Mouse (Mus musculus) embryonic fibroblast, embryonic 13.5 days (primary cell): Measurements from ENCODE around the gene Cox14. TPM values are rescaled to one million over a fixed set of nuclear protein-coding genes. Genes with fewer than 3 reads are reported as not detected.
"Not testable (repeated sequence)": the region's sequence is repeated elsewhere in the genome, so short reads cannot be mapped to it uniquely, and the experiment has no call there.

Experiments used
- H3K27ac ChIP-seq: 2 replicates; pipeline ENCODE4 v1.5.1; 2012; ENCODE audit warnings: low read length, control low read depth, inconsistent platforms; ENCODE audit not compliant: insufficient read depth
- H3K4me1 ChIP-seq: 2 replicates; pipeline ENCODE4 v1.6.1; 2011; ENCODE audit warnings: low read length; ENCODE audit not compliant: control insufficient read depth, insufficient read depth
- H3K4me3 ChIP-seq: 2 replicates; pipeline ENCODE4 v1.5.1; 2011; ENCODE audit warnings: mild to moderate bottlenecking, control low read depth, low read length; ENCODE audit not compliant: insufficient read depth
- CTCF ChIP-seq: IDR thresholded peaks from 2 replicates; pipeline ENCODE4 v1.5.1; 2011; ENCODE audit warnings: mild to moderate bottlenecking, control low read depth, low read length, moderate library complexity, borderline replicate concordance; ENCODE audit not compliant: insufficient read depth
- POLR2A ChIP-seq: IDR thresholded peaks from 2 replicates; pipeline ENCODE4 v1.6.1; 2011; ENCODE audit warnings: low read depth, mild to moderate bottlenecking, control low read depth, low read length, moderate library complexity
- polyA plus RNA-seq: library from polyadenylated mRNA; stranded (reverse); fragments of >200 nt; gene quantifications from 2 replicates; pipeline ENCODE4 v1.2.4, GENCODE M21; 2011; ENCODE audit warnings: low read depth; ENCODE audit not compliant: missing spikeins, insufficient read length

Gene Cox14
- polyA plus RNA-seq, 1 experiment, result 58.2 TPM

GRCm38 (mm10) chr15:99698533-99699085 lies 26.8 kb upstream of the Cox14 start:
- no peak overlapping the region for H3K27ac ChIP-seq
- no peak overlapping the region for H3K4me3 ChIP-seq
- TF ChIP-seq CTCF, result no peak
- no peak for TF ChIP-seq POLR2A
- H3K4me1 ChIP-seq, result 0 out of 2 replicates have a peak, but pooled peaks cover 9% of the 10 kb centered on the region

GRCm38 (mm10) chr15:99699715-99700114 lies 25.7 kb upstream of the Cox14 start:
- H3K4me3 ChIP-seq, result no peak overlapping the region
- TF ChIP-seq POLR2A (no peak), CTCF (no peak)
- H3K4me1 ChIP-seq, result 0 out of 2 replicates have a peak, but pooled peaks cover 9% of the 10 kb centered on the region
- H3K27ac ChIP-seq, result no peak overlapping the region

- Histone ChIP-seq H3K4me1 (0 out of 2 replicates have a peak, but pooled peaks cover 9% of the 10 kb centered on the region), H3K27ac (no peak overlapping the region), H3K4me3 (no peak overlapping the region)
- TF ChIP-seq CTCF, result no peak
- TF ChIP-seq POLR2A, result peak; percentile 17; the same call in 1 of the 2 replicates
These were observed 25.0 kb upstream of the Cox14 start for GRCm38 (mm10) chr15:99700219-99701106.

- H3K27ac ChIP-seq, H3K4me1 ChIP-seq: not testable (repeated sequence)
- H3K4me3 ChIP-seq, result peak overlapping the region; percentile 74
These were observed 23.8 kb upstream of the Cox14 start for GRCm38 (mm10) chr15:99701640-99701998.

- peak; percentile 62 for TF ChIP-seq CTCF
- TF ChIP-seq POLR2A, result peak; percentile 2; the same call in 1 of the 2 replicates
- Histone ChIP-seq H3K4me1 (0 out of 2 replicates have a peak, but pooled peaks cover 9% of the 10 kb centered on the region), H3K27ac (peak within 1 kb of the TSS; percentile 43), H3K4me3 (peak within 1 kb of the TSS; percentile 74)
These were observed 23.2 kb upstream of the Cox14 start, which contains the start of gene Smarcd1 for GRCm38 (mm10) chr15:99701999-99702900. TSS of gene Smarcd1 (plus strand) at chr15:99702129.

- TF ChIP-seq CTCF (no peak), POLR2A (no peak)
- Histone ChIP-seq H3K4me3 (peak overlapping the region; percentile 74), H3K4me1 (0 out of 2 replicates have a peak, but pooled peaks cover 9% of the 10 kb centered on the region), H3K27ac (no peak overlapping the region)
These were observed 22.3 kb upstream of the Cox14 start for GRCm38 (mm10) chr15:99703104-99703503.

- TF ChIP-seq CTCF (no peak), POLR2A (no peak)
- Histone ChIP-seq H3K27ac (no peak overlapping the region), H3K4me1 (0 out of 2 replicates have a peak, but pooled peaks cover 9% of the 10 kb centered on the region), H3K4me3 (no peak overlapping the region)
These were observed 21.8 kb upstream of the Cox14 start for GRCm38 (mm10) chr15:99703676-99704040.

- H3K4me1 ChIP-seq, result 0 out of 2 replicates have a peak, but pooled peaks cover 9% of the 10 kb centered on the region
- TF ChIP-seq POLR2A (no peak), CTCF (no peak)
These were observed 21.3 kb upstream of the Cox14 start for GRCm38 (mm10) chr15:99704041-99704681.

GRCm38 (mm10) chr15:99704881-99705280 lies 20.5 kb upstream of the Cox14 start:
- Histone ChIP-seq H3K4me3 (no peak overlapping the region), H3K4me1 (0 out of 2 replicates have a peak, but pooled peaks cover 9% of the 10 kb centered on the region), H3K27ac (no peak overlapping the region)
- TF ChIP-seq POLR2A (no peak), CTCF (no peak)

More at GRCm38 (mm10) chr15:99704041-99704681, 21.3 kb upstream of the Cox14 start:
- no peak overlapping the region for H3K27ac ChIP-seq
- no peak overlapping the region for H3K4me3 ChIP-seq
